Mouse (Mus musculus): ENCODE results near the gene 5730522E02Rik. TPM values are rescaled to one million over a fixed set of nuclear protein-coding genes. Genes with fewer than 3 reads are reported as not detected.

Gene 5730522E02Rik
- total and polyA plus RNA-seq, 3 experiments = not detected

GRCm38 (mm10) chr11:25838451-25838850, 372.1 kb downstream of the 5730522E02Rik start:
- no peak for TF ChIP-seq TCF12 (IDR thresholded peaks at IDR 0.05; ENCODE audit: low read depth, low read length)
- no peak for TF ChIP-seq POLR2AphosphoS2 (IDR thresholded peaks at IDR 0.05; ENCODE audit: low read length)
- TF ChIP-seq MAZ (IDR thresholded peaks at IDR 0.05; ENCODE audit: low read depth, low read length) = no peak
- no peak for TF ChIP-seq CHD1 (IDR thresholded peaks at IDR 0.05; ENCODE audit: low read depth, low read length)
- no peak for TF ChIP-seq ZNF384 (IDR thresholded peaks at IDR 0.05; ENCODE audit: low read depth, low read length)
- TF ChIP-seq SIN3A (IDR thresholded peaks at IDR 0.05; ENCODE audit: low read length) = no peak
- TF ChIP-seq USF1 (IDR thresholded peaks at IDR 0.05; ENCODE audit: low read depth, low read length) = no peak
- no peak for TF ChIP-seq NRF1 (IDR thresholded peaks at IDR 0.05; ENCODE audit: insufficient read depth, low read depth, low read length, poor library complexity, severe bottlenecking)
- TF ChIP-seq UBTF (IDR thresholded peaks at IDR 0.05; ENCODE audit: borderline replicate concordance, insufficient read depth, low read depth, low read length) = no peak
- no peak for TF ChIP-seq JUND (IDR thresholded peaks at IDR 0.05; ENCODE audit: low read depth, low read length)
- TF ChIP-seq MYB (IDR thresholded peaks at IDR 0.05; ENCODE audit: low read depth, low read length) = no peak
- TF ChIP-seq POLR2AphosphoS5 (IDR thresholded peaks at IDR 0.05; ENCODE audit: borderline replicate concordance, low read depth, low read length) = no peak
- no peak for TF ChIP-seq RAD21 (IDR thresholded peaks at IDR 0.05; ENCODE audit: low read depth, low read length)
- TF ChIP-seq MAX (IDR thresholded peaks at IDR 0.05; ENCODE audit: low read length) = no peak
- no peak for DNase-seq (ENCODE audit: low read depth, low spot score)
- H3K79me2 ChIP-seq (ENCODE audit: control insufficient read depth, insufficient read depth, low read length, poor library complexity) = no peaks in the 10 kb centered on the region
- H3K4me1 ChIP-seq (ENCODE audit: control insufficient read depth in 1 of 2, insufficient read depth in 2 of 2, low read length in 2 of 2) = no peaks in the 10 kb centered on the region
- no peak overlapping the region for H3K4me3 ChIP-seq (ENCODE audit: control insufficient read depth in 1 of 2, insufficient read depth in 1 of 2, low read depth in 2 of 2, low read length in 2 of 2)
- no peaks in the 10 kb centered on the region; a peak in 1 of 4 replicates for H3K27me3 ChIP-seq (ENCODE audit: control insufficient read depth in 1 of 2, insufficient read depth in 2 of 2, low read length in 2 of 2)
- no peak overlapping the region for H3K27ac ChIP-seq (ENCODE audit: control insufficient read depth, low read depth, low read length)
- H3K36me3 ChIP-seq (ENCODE audit: control insufficient read depth in 1 of 2, insufficient read depth in 2 of 2, low read length in 2 of 2) = no peaks in the 10 kb centered on the region
- no peaks in the 10 kb centered on the region for H3K9me3 ChIP-seq (replicated peaks; ENCODE audit: insufficient read depth, low read length)
- no peak overlapping the region for H3K9ac ChIP-seq (ENCODE audit: control insufficient read depth, low read depth, low read length, poor library complexity, severe bottlenecking)

- H3K36me3 ChIP-seq (ENCODE audit: control insufficient read depth in 1 of 2, insufficient read depth in 2 of 2, low read length in 2 of 2) = no peaks in the 10 kb centered on the region
- H3K79me2 ChIP-seq (ENCODE audit: control insufficient read depth, insufficient read depth, low read length, poor library complexity) = no peaks in the 10 kb centered on the region
- H3K27ac ChIP-seq (ENCODE audit: control insufficient read depth, low read depth, low read length) = no peak overlapping the region
- no peaks in the 10 kb centered on the region for H3K27me3 ChIP-seq (ENCODE audit: control insufficient read depth in 1 of 2, insufficient read depth in 2 of 2, low read length in 2 of 2)
- no peaks in the 10 kb centered on the region for H3K4me1 ChIP-seq (ENCODE audit: control insufficient read depth in 1 of 2, insufficient read depth in 2 of 2, low read length in 2 of 2)
- H3K4me3 ChIP-seq (ENCODE audit: control insufficient read depth in 1 of 2, insufficient read depth in 1 of 2, low read depth in 2 of 2, low read length in 2 of 2) = no peak overlapping the region
- DNase-seq (ENCODE audit: low read depth, low spot score) = no peak
- TF ChIP-seq POLR2AphosphoS2 (IDR thresholded peaks at IDR 0.05; ENCODE audit: low read length) (no peak), CHD1 (IDR thresholded peaks at IDR 0.05; ENCODE audit: low read depth, low read length) (no peak)
- no peaks in the 10 kb centered on the region for H3K9me3 ChIP-seq (replicated peaks; ENCODE audit: insufficient read depth, low read length)
- H3K9ac ChIP-seq (ENCODE audit: control insufficient read depth, low read depth, low read length, poor library complexity, severe bottlenecking) = no peak overlapping the region
These were observed 390.8 kb downstream of the 5730522E02Rik start for GRCm38 (mm10) chr11:25819789-25820188.

- no peaks in the 10 kb centered on the region for H3K27me3 ChIP-seq (ENCODE audit: control insufficient read depth in 1 of 2, insufficient read depth in 2 of 2, low read length in 2 of 2)
- H3K9me3 ChIP-seq (replicated peaks; ENCODE audit: insufficient read depth, low read length) = no peaks in the 10 kb centered on the region
- no peak overlapping the region for H3K9ac ChIP-seq (ENCODE audit: control insufficient read depth, low read depth, low read length, poor library complexity, severe bottlenecking)
- no peaks in the 10 kb centered on the region for H3K36me3 ChIP-seq (ENCODE audit: control insufficient read depth in 1 of 2, insufficient read depth in 2 of 2, low read length in 2 of 2)
- H3K79me2 ChIP-seq (ENCODE audit: control insufficient read depth, insufficient read depth, low read length, poor library complexity) = no peaks in the 10 kb centered on the region
- H3K4me3 ChIP-seq (ENCODE audit: control insufficient read depth in 1 of 2, insufficient read depth in 1 of 2, low read depth in 2 of 2, low read length in 2 of 2) = no peak overlapping the region
- no peaks in the 10 kb centered on the region for H3K4me1 ChIP-seq (ENCODE audit: control insufficient read depth in 1 of 2, insufficient read depth in 2 of 2, low read length in 2 of 2)
- H3K27ac ChIP-seq (ENCODE audit: control insufficient read depth, low read depth, low read length) = no peak overlapping the region
- TF ChIP-seq KAT2A (conservative IDR thresholded peaks at IDR 0.05; ENCODE audit: low read depth, low read length) (no peak), TBP (IDR thresholded peaks at IDR 0.05; ENCODE audit: low read depth, low read length) (no peak), NRF1 (IDR thresholded peaks at IDR 0.05; ENCODE audit: insufficient read depth, low read depth, low read length, poor library complexity, severe bottlenecking) (no peak), JUND (IDR thresholded peaks at IDR 0.05; ENCODE audit: low read depth, low read length) (no peak), E2F4 (IDR thresholded peaks at IDR 0.05; ENCODE audit: borderline replicate concordance, low read depth, low read length) (no peak), ZNF384 (IDR thresholded peaks at IDR 0.05; ENCODE audit: low read depth, low read length) (no peak), TAL1 (IDR thresholded peaks at IDR 0.05; ENCODE audit: low read length) (no peak), POLR2A (IDR thresholded peaks at IDR 0.05; ENCODE audit: control insufficient read depth in 1 of 2, insufficient read depth in 1 of 2, low read depth in 1 of 2, low read length in 2 of 2, poor library complexity in 1 of 2) (no peak), MYB (IDR thresholded peaks at IDR 0.05; ENCODE audit: low read depth, low read length) (no peak), CHD1 (IDR thresholded peaks at IDR 0.05; ENCODE audit: low read depth, low read length) (no peak), EP300 (IDR thresholded peaks at IDR 0.05; ENCODE audit: low read depth in 1 of 2, low read length in 2 of 2) (no peak)
- no peak for DNase-seq (ENCODE audit: low read depth, low spot score)
These were observed 397.1 kb downstream of the 5730522E02Rik start for GRCm38 (mm10) chr11:25813446-25813845.

Data from MEL (cell line).